Mouse (Mus musculus) hindbrain, embryonic 14.5 days (tissue): ENCODE measurements around the gene Onecut3. TPM values are rescaled to one million over a fixed set of nuclear protein-coding genes. Genes with fewer than 3 reads are reported as not detected.

Source experiments
- ATAC-seq: fragments of 200-750 bp; cut with Nextera tagmentation; 2 replicates; pipeline ENCODE4 v1.8.0; 2017; ENCODE audit warnings: moderate number of reproducible peaks, mild to moderate bottlenecking, moderate TSS enrichment, moderate library complexity; ENCODE audit not compliant: low FRiP score
- DNase-seq: peaks from one replicate; pipeline ENCODE4 v3.0.0-alpha.2; 2015; ENCODE audit warnings: low spot score
- H3K27ac ChIP-seq: fragments of 300-500 bp; sonication (generic); 2 replicates; pipeline ENCODE4 v1.5.1; 2014; ENCODE audit warnings: mild to moderate bottlenecking, moderate library complexity
- H3K27me3 ChIP-seq: fragments of 300-500 bp; sonication (generic); 2 replicates; pipeline ENCODE4 v1.6.1; 2014; ENCODE audit warnings: mild to moderate bottlenecking, low read length, mixed read lengths; ENCODE audit not compliant: control insufficient read depth, insufficient read depth
- H3K36me3 ChIP-seq: fragments of 300-500 bp; sonication (generic); replicated peaks from 2 replicates; pipeline ENCODE4 v1.6.1; 2014; ENCODE audit not compliant: control insufficient read depth, insufficient read depth
- H3K4me1 ChIP-seq: fragments of 300-500 bp; sonication (generic); replicated peaks from 2 replicates; pipeline ENCODE4 v1.6.1; 2014; ENCODE audit warnings: antibody characterized with exemption, low read length, mixed read lengths; ENCODE audit not compliant: control insufficient read depth, insufficient read depth
- H3K4me2 ChIP-seq: fragments of 300-500 bp; sonication (generic); replicated peaks from 2 replicates; pipeline ENCODE4 v1.6.1; 2014; ENCODE audit warnings: mild to moderate bottlenecking, moderate library complexity
- H3K4me3 ChIP-seq: fragments of 300-500 bp; sonication (generic); replicated peaks from 2 replicates; pipeline ENCODE4 v1.5.1; 2014; ENCODE audit warnings: mild to moderate bottlenecking, low read length
- H3K9ac ChIP-seq: fragments of 300-500 bp; sonication (generic); 2 replicates; pipeline ENCODE4 v1.6.1; 2014
- H3K9me3 ChIP-seq: fragments of 300-500 bp; sonication (generic); 2 replicates; pipeline ENCODE4 v1.6.1; 2016; ENCODE audit warnings: low read length; ENCODE audit not compliant: control insufficient read depth
- WGBS: fragments of 180-500 bp; shearing (Covaris S2); extraction: QIAGEN DNeasy Blood & Tissue Kit; methylation state at CpG from one replicate; pipeline ENCODE4 v1.1.7; 2014; 5-methylcytosine and 5-hydroxymethylcytosine counted together
- polyA plus RNA-seq: library from polyadenylated mRNA; unstranded; fragments of >200 nt; fragmentation: Nextera tagmentation; extraction: Ambion mirVana; gene quantifications from 2 replicates; pipeline ENCODE4 v1.2.1, GENCODE M21; 2014

Gene Onecut3
- polyA plus RNA-seq, 1 experiment from 2014 or later: 2.3 TPM

DNA sequence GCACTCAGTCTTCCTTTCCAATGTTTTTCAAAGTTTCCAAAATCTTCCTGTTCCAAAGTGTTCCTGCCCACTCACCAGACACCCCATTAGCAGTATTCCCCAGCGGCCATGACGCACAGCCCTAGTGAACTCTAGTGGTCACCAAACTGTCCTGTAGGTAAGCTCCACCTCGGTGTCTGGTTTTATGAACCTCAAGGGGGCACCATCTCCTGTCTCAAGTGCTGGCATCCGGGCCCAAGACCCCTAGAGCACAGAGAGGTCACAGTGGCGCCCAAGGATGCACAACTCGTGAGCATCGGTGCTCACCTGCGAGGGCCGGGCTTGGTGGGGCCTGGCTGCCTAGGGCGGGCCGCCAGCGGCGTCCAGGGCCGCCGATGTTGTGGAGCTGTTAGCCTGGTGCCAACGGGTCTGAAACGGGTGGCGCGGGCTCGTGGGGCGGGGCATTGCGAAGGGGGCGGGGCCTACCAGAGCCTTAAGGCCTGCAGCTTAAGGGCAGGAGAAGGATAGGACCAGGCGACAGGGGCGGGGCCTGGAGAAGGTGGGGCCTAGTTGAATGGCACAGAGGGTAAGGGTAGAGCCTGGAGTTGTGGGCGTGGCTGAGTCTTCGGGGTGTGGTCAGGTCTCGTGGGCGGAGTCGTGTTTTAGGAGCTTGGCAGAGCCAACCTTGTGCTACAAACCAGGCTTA is 44.2 kb downstream of the Onecut3 start, which contains the start of gene Atp8b3:
TSS of gene Atp8b3 (minus strand) at position 415 of the 685 bp plus-strand sequence.
- peaks cover 41% of the 10 kb centered on the region for H3K27me3 ChIP-seq
- H3K27ac ChIP-seq: no peak within 1 kb of the TSS
- WGBS: 3% methylated on average over 30 of the region's 30 CpGs
- DNase-seq: no peak
- no peaks in the 10 kb centered on the region; the same call in 1 of the 2 replicates for H3K4me1 ChIP-seq
- peak; percentile 56; the same call in 1 of the 2 replicates for ATAC-seq
- H3K9me3 ChIP-seq: no peaks in the 10 kb centered on the region
- peak within 1 kb of the TSS; percentile 31 for H3K4me2 ChIP-seq
- peaks cover 31% of the 10 kb centered on the region for H3K36me3 ChIP-seq
- H3K4me3 ChIP-seq: no peak within 1 kb of the TSS
- no peak within 1 kb of the TSS for H3K9ac ChIP-seq

DNA sequence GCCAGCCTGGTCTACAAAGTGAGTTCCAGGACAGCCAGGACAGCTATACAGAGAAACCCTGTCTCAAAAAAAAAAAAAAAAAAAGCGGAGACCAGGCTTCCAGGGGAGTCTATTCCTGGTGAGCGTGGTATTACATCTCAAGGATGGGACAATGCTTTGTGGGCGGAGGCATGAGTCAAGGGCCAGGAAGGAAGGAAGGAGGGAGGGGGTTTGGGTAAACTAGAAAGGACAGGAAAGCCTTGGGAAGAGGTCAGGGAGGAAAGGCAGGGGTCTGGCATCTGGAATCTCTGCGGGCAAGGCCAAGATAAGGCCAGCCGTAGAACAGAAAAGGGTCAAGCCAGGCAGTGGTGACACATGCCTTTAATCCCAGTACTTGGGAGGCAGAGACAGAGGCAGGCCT is 44.9 kb downstream of the Onecut3 start:
- H3K4me3 ChIP-seq: no peak overlapping the region
- no peak for DNase-seq
- H3K4me2 ChIP-seq: no peak overlapping the region
- no peaks in the 10 kb centered on the region for H3K9me3 ChIP-seq
- no peak overlapping the region for H3K9ac ChIP-seq
- H3K27ac ChIP-seq: no peak overlapping the region
- 56% methylated on average over 5 of the region's 5 CpGs for WGBS
- no peaks in the 10 kb centered on the region; the same call in 1 of the 2 replicates for H3K4me1 ChIP-seq
- peaks cover 41% of the 10 kb centered on the region for H3K27me3 ChIP-seq
- no peak for ATAC-seq
- peaks cover 37% of the 10 kb centered on the region for H3K36me3 ChIP-seq

DNA sequence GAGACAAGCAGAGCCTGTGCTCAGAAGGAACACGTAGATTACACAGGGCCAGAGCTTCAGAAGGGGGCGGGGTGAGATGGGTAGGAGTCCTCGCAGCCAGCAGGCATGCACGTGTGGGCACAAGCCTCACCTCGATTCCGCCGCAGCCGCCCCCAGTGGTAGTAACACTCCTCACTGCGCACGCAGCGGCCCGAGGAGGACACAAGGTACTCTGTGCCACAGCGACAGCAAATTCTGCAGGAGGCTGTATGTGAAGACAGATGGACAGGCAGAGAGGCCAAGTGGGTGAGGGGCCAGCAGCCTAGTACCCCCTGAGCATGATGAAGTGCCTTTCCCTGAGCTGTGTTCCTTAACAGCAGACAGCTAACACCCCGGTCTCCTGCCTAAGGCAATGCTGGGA is 49.2 kb downstream of the Onecut3 start:
- no peak overlapping the region for H3K4me2 ChIP-seq
- no peak overlapping the region for H3K9ac ChIP-seq
- H3K36me3 ChIP-seq: peaks cover 81% of the 10 kb centered on the region
- H3K9me3 ChIP-seq: no peaks in the 10 kb centered on the region
- H3K27ac ChIP-seq: no peak overlapping the region
- peaks cover 8% of the 10 kb centered on the region; the same call in 1 of the 2 replicates for H3K27me3 ChIP-seq
- ATAC-seq (no peak), DNase-seq (no peak)
- no peaks in the 10 kb centered on the region for H3K4me1 ChIP-seq
- no peak overlapping the region for H3K4me3 ChIP-seq
- WGBS: 92% methylated on average over 14 of the region's 14 CpGs

DNA sequence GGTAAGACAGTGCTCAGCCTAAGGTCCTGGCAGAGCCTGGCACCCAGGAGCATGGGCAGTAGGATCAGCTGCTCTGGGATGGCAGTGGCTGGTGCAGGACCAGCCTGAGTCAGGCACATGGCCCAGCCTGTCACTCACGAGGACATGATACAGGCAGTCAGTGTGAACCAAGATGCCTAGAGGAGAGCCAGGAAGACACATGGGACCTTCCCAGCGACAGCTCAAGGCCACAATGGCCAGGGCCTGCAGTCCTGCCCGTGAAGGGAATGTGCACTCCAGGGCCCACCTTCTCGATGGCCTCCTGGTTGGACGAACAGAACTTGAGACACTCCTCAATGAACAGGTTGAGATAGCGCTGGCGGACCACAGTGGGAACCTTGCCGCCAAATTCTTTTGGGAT is 51.0 kb downstream of the Onecut3 start:
- Histone ChIP-seq H3K4me3 (no peak overlapping the region), H3K36me3 (peaks cover 96% of the 10 kb centered on the region), H3K9ac (no peak overlapping the region), H3K27ac (no peak overlapping the region), H3K4me1 (no peaks in the 10 kb centered on the region), H3K27me3 (no peaks in the 10 kb centered on the region), H3K9me3 (no peaks in the 10 kb centered on the region), H3K4me2 (no peak overlapping the region)
- DNase-seq: no peak
- 95% methylated on average over 8 of the region's 8 CpGs for WGBS
- no peak for ATAC-seq

DNA sequence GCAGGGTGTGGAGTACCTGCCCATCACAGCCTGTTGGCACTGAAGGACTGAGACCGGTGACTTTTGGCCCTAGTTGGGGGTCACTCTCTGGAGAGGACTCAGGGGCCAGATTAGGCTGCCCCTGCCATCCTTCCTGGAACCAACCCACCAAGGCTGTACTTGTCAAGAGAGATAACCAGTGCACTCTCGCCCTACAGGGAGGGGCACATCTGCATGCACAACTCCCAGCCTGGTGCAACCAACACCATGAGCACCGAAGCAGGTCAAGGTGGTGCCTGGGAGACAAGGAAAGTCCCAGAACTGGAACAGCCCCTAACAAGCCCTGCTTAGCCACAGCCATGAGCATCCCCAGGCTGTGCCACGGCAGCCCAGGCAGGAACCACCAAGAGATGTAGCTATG is 52.3 kb downstream of the Onecut3 start:
- Histone ChIP-seq H3K27ac (no peak overlapping the region), H3K9ac (no peak overlapping the region), H3K4me2 (no peak overlapping the region), H3K4me3 (no peak overlapping the region), H3K9me3 (no peaks in the 10 kb centered on the region), H3K27me3 (no peaks in the 10 kb centered on the region), H3K4me1 (no peaks in the 10 kb centered on the region), H3K36me3 (peaks cover 88% of the 10 kb centered on the region)
- 100% methylated on average over 4 of the region's 4 CpGs for WGBS
- ATAC-seq (no peak), DNase-seq (no peak)

DNA sequence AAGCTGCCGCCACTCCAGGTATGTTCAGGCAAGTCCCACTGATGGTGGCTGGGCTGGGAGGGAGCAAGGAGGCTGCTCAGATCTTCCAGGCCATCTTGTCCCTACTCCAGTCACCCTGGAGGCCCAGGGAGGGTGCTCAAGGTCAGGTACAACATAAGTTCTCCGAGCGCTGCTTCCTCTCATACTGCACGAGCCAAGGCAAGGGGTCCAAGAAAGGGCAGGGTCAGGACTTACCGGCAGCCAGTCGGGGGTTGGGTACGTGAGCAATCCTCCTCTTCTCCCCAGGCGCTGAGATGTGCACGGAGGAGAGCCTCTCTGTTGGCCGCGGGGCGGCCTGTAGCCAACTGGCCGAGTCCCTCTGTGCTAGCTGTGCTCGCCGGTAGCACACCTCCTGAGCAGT is 52.9 kb downstream of the Onecut3 start:
- DNase-seq: no peak
- no peaks in the 10 kb centered on the region for H3K4me1 ChIP-seq
- H3K36me3 ChIP-seq: peaks cover 82% of the 10 kb centered on the region
- H3K4me2 ChIP-seq: no peak overlapping the region
- no peak overlapping the region for H3K4me3 ChIP-seq
- H3K9ac ChIP-seq: no peak overlapping the region
- no peaks in the 10 kb centered on the region for H3K9me3 ChIP-seq
- no peak for ATAC-seq
- 90% methylated on average over 15 of the region's 15 CpGs for WGBS
- no peak overlapping the region for H3K27ac ChIP-seq
- no peaks in the 10 kb centered on the region for H3K27me3 ChIP-seq

DNA sequence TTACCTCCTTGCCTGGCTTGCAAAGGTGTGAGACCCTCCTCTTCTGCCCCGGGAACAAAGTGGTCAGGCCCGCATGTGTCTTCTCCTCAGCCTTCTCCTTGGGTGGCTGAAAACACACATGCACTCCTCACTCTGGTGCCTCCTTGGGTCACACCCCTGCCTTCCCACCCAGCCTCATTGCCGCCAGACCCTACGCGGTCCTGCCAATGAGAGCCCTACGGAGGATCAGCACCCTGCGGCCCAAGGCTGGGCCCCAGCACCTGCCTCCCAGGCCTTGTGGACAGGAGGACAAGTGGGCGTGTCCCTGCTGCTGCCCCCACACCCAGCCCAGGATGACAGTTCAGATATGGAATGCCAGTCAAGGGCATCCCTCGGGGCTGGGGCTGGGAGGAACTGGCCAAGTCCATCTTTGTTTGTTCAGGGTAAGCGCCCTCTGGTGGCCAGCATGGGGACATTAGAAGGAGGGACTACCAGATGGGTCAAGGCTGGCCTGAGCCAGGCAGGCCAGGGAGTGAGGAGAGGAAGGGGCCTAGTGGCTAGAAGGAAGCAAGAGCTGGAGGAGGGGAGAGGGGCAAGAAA is 53.9 kb downstream of the Onecut3 start:
- peak; percentile 47; the same call in 1 of the 2 replicates for ATAC-seq
- H3K9me3 ChIP-seq: no peaks in the 10 kb centered on the region
- no peak overlapping the region for H3K27ac ChIP-seq
- no peaks in the 10 kb centered on the region for H3K27me3 ChIP-seq
- no peak overlapping the region for H3K4me3 ChIP-seq
- no peak overlapping the region for H3K9ac ChIP-seq
- H3K36me3 ChIP-seq: peaks cover 72% of the 10 kb centered on the region
- peak; percentile 70 for DNase-seq
- 75% methylated on average over 10 of the region's 10 CpGs for WGBS
- no peak overlapping the region for H3K4me2 ChIP-seq
- H3K4me1 ChIP-seq: no peaks in the 10 kb centered on the region

DNA sequence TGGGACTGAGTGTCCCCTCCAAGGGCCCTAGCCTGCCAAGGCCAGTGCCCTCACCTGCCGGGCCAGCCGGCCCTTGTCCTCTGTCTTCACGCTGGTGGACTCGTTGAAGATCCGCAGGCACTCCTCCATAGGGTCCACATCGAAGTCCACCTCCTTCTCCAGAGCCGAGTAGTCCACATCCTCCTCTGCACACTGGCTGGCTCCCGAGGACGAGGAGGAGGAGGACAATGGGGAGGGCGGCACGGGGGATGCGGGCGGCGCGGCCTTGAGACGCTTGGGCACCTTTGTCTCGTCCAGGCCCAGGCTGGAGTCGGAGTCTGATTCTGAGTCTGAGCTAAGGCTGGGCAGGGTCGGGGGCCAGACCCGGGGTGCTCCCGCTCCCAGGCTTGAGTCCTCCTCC is 54.6 kb downstream of the Onecut3 start:
- no peak for DNase-seq
- no peak overlapping the region for H3K4me3 ChIP-seq
- 92% methylated on average over 21 of the region's 21 CpGs for WGBS
- H3K9me3 ChIP-seq: no peaks in the 10 kb centered on the region
- no peak for ATAC-seq
- no peak overlapping the region for H3K9ac ChIP-seq
- no peak overlapping the region for H3K27ac ChIP-seq
- H3K4me1 ChIP-seq: no peaks in the 10 kb centered on the region
- no peaks in the 10 kb centered on the region for H3K27me3 ChIP-seq
- peaks cover 65% of the 10 kb centered on the region for H3K36me3 ChIP-seq
- H3K4me2 ChIP-seq: no peak overlapping the region

DNA sequence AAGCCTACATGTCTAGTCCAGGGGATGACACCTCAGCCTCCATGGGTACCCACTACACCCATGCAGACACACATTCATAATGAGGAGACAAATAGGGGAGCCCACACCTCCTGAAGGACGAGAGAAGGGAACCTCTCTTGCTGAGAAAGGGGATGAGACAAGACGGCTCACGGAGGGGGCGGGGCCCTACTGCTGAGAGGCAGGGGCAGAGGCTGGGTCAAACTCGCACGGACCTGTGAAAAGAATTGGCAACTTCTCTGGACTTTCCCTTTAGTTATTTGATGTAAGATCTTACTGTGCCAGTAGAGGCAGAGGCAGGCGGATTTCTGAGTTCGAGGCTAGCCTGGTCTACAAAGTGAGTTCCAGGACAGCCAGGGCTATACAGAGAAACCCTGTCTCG is 57.7 kb downstream of the Onecut3 start:
- DNase-seq: no peak
- Histone ChIP-seq H3K4me3 (no peak overlapping the region), H3K27ac (no peak overlapping the region), H3K4me2 (no peak overlapping the region), H3K36me3 (peaks cover 34% of the 10 kb centered on the region), H3K9me3 (no peaks in the 10 kb centered on the region), H3K4me1 (peaks cover under 1% of the 10 kb centered on the region; the same call in 1 of the 2 replicates), H3K9ac (no peak overlapping the region), H3K27me3 (no peaks in the 10 kb centered on the region)
- WGBS: 65% methylated on average over 9 of the region's 9 CpGs
- no peak for ATAC-seq
